Mouse (Mus musculus) bone marrow, adult 2 months (tissue): ENCODE data around the gene Dusp13.

ENCODE experiments used
- CTCF ChIP-seq: fragments of 200-500 bp; IDR thresholded peaks from 2 replicates; pipeline ENCODE4 v1.5.1; 2011; ENCODE audit warnings: low read length, control low read depth; ENCODE audit not compliant: control insufficient read depth, insufficient read depth
- POLR2A ChIP-seq: fragments of 200-500 bp; IDR thresholded peaks from 2 replicates; pipeline ENCODE4 v1.6.1; 2011; ENCODE audit warnings: low read depth, mild to moderate bottlenecking, control low read depth, low read length, borderline replicate concordance; ENCODE audit not compliant: control insufficient read depth

- TF ChIP-seq CTCF (no peak), POLR2A (no peak)
Measured at GRCm38 (mm10) chr14:21722021-21722698, 28.8 kb downstream of the Dusp13 start.
